Comparison of ENCODE assay signal across 10 mouse cellular contexts in genomic region chr11:32623236-32623635, GRCm38 (mm10). TPM values are rescaled to one million over a fixed set of nuclear protein-coding genes. Genes with fewer than 3 reads are reported as not detected.
DNase-seq lines count a peak whose midpoint lies in the region; ATAC-seq and TF ChIP-seq lines count a peak whose summit lies in the region.
"Had no signal": no experiment of that assay in that cellular context is flagged by ENCODE, and none has a peak within 500 bp of the region (broad histone marks: within the 10 kb centered on the region; RNA-seq: fewer than 3 reads in every experiment).

No protein-coding gene starts in this region.

- H3K4me3 ChIP-seq in heart, adult 2 months, result no peak overlapping the region
- H3K4me3 ChIP-seq in heart, embryonic 12.5 days, result no peak overlapping the region
- H3K4me3 ChIP-seq in forebrain, embryonic 14.5 days (ENCODE audit: low read depth, low read length), result no peak overlapping the region
- H3K4me3 ChIP-seq: limb, embryonic 12.5 days had no signal

- no peak overlapping the region for H3K27ac ChIP-seq in heart, adult 2 months
- no peak overlapping the region for H3K27ac ChIP-seq in heart, embryonic 12.5 days (ENCODE audit: poor library complexity, severe bottlenecking)
- 0 out of 2 replicates have a peak overlapping the region, but pooled peaks have one; percentile 27 for H3K27ac ChIP-seq in forebrain, embryonic 14.5 days (ENCODE audit: low read depth, low read length)
- H3K27ac ChIP-seq: limb, embryonic 12.5 days had no signal

- no peaks in the 10 kb centered on the region for H3K27me3 ChIP-seq in heart, adult 2 months (ENCODE audit: control insufficient read depth, insufficient read depth, low read length)
- H3K27me3 ChIP-seq in heart, embryonic 12.5 days (replicated peaks), result no peaks in the 10 kb centered on the region
- no peaks in the 10 kb centered on the region for H3K27me3 ChIP-seq in forebrain, embryonic 14.5 days (replicated peaks; ENCODE audit: control insufficient read depth, insufficient read depth, low read length)
- H3K27me3 ChIP-seq: limb, embryonic 12.5 days had no signal

- no peak overlapping the region for H3K9ac ChIP-seq in heart, adult 2 months (ENCODE audit: low read depth, low read length)
- no peak overlapping the region for H3K9ac ChIP-seq in heart, embryonic 12.5 days
- no peak overlapping the region for H3K9ac ChIP-seq in forebrain, embryonic 14.5 days (ENCODE audit: low read length)
- H3K9ac ChIP-seq: limb, embryonic 12.5 days had no signal

- peaks cover 11% of the 10 kb centered on the region for H3K4me1 ChIP-seq in heart, adult 2 months (ENCODE audit: control insufficient read depth, insufficient read depth, low read length)
- H3K4me1 ChIP-seq in heart, embryonic 12.5 days (replicated peaks), result peaks cover 24% of the 10 kb centered on the region
- H3K4me1 ChIP-seq in forebrain, embryonic 14.5 days (ENCODE audit: control insufficient read depth, insufficient read depth, low read length), result peaks cover 4% of the 10 kb centered on the region; the same call in 1 of the 2 replicates

- peaks cover 7% of the 10 kb centered on the region for H3K36me3 ChIP-seq in heart, adult 2 months (ENCODE audit: control insufficient read depth, insufficient read depth, low read length)
- no peaks in the 10 kb centered on the region for H3K36me3 ChIP-seq in heart, embryonic 12.5 days
- H3K36me3 ChIP-seq in forebrain, embryonic 14.5 days (ENCODE audit: control insufficient read depth, insufficient read depth, low read length), result no peaks in the 10 kb centered on the region
- H3K36me3 ChIP-seq: limb, embryonic 12.5 days had no signal

- DNase-seq in heart, adult 2 months, result peak; percentile 54 to 67
- peak; percentile 95 for DNase-seq in cerebellum, adult 11 months
- peak; percentile 53 for DNase-seq in forebrain, embryonic 14.5 days (ENCODE audit: low spot score)
- DNase-seq in layer of hippocampus, adult 18-20 months (ENCODE audit: low spot score in 2 of 2), result peak; percentile 68 to 88
- DNase-seq in right cerebral cortex, adult 2 months (ENCODE audit: low spot score in 2 of 2), result no peak
- DNase-seq in adrenal gland, postnatal 4 days (ENCODE audit: low spot score in 2 of 2), result no peak
- DNase-seq in thymus, postnatal 10 days (ENCODE audit: low spot score in 2 of 2), result no peak
- DNase-seq: lung, postnatal 36 days had no signal

- 71% methylated on average over 5 of the region's 5 CpGs for WGBS in heart, adult 2 months
- WGBS in heart, embryonic 12.5 days, result 81% methylated on average over 5 of the region's 5 CpGs
- 61% methylated on average over 5 of the region's 5 CpGs for WGBS in forebrain, embryonic 14.5 days

- no peaks in the 10 kb centered on the region for H3K9me3 ChIP-seq in heart, embryonic 12.5 days (replicated peaks)
- H3K9me3 ChIP-seq in forebrain, embryonic 14.5 days (replicated peaks; ENCODE audit: control insufficient read depth, low read length), result no peaks in the 10 kb centered on the region
- H3K9me3 ChIP-seq: limb, embryonic 12.5 days had no signal

- TF ChIP-seq CTCF in heart, adult 2 months (IDR thresholded peaks at IDR 0.05), result no peak

- TF ChIP-seq POLR2A in heart, adult 2 months (IDR thresholded peaks at IDR 0.05; ENCODE audit: insufficient read depth, low read depth, low read length), result no peak

- intact Hi-C loops in heart, adult 2 months (cut with DNase I), result loop anchor here (10.0 kb wide), 1 partner anchor 322 kb away; no protein-coding TSS in a partner anchor

- no peak overlapping the region for H3K4me2 ChIP-seq in heart, embryonic 12.5 days
- no peak overlapping the region for H3K4me2 ChIP-seq in forebrain, embryonic 14.5 days (ENCODE audit: low read length)
- H3K4me2 ChIP-seq: limb, embryonic 12.5 days had no signal

- TF ChIP-seq EP300 in heart, adult 2 months (IDR thresholded peaks at IDR 0.05; ENCODE audit: insufficient read depth, low read depth, low read length), result peak; percentile 91

- no peaks in the 10 kb centered on the region for H3K79me2 ChIP-seq in heart, adult 2 months (replicated peaks; ENCODE audit: control insufficient read depth, insufficient read depth, low read length)

- ATAC-seq in heart, embryonic 12.5 days (ENCODE audit: insufficient number of reproducible peaks, low FRiP score), result no peak
- ATAC-seq in forebrain, embryonic 14.5 days, result peak; percentile 67; the same call in 1 of the 2 replicates

RNA-seq across cellular contexts. Expression of gene Fbxw11, which starts 19.3 kb away (rescaled TPM):
- 10 to 100 TPM; 47.8 to 58.7 TPM for total RNA-seq in heart, adult 2 months (2021)
- 27.3 and 53.7 TPM in 2 replicates for polyA plus RNA-seq in heart, adult 2 months (2012; rRNA removed)
- 76.0 and 79.2 TPM in 2 replicates for polyA plus RNA-seq in heart, embryonic 12.5 days (2016; fragmentation: Nextera tagmentation; extraction: Ambion mirVana)
- polyA plus RNA-seq in forebrain, embryonic 14.5 days (2014; fragmentation: Nextera tagmentation; extraction: Ambion mirVana), result 83.1 and 99.3 TPM in 2 replicates
- total RNA-seq in layer of hippocampus, adult 18-20 months (2021), result 100 to 1,000 TPM; 141 to 164 TPM
- total RNA-seq in adrenal gland, postnatal 4 days (2021), result 100 to 1,000 TPM; 110 to 111 TPM

Comparison
In these comparisons a context has a peak if more than half of its experiments do, and no peak if none do; other contexts are left out.
1. DNase-seq: peak in heart, adult 2 months (2 of 2), cerebellum, adult 11 months (single experiment), forebrain, embryonic 14.5 days (single experiment) and layer of hippocampus, adult 18-20 months (2 of 2); none in right cerebral cortex, adult 2 months (0 of 2), adrenal gland, postnatal 4 days (0 of 2) and thymus, postnatal 10 days (0 of 2).